Mouse (Mus musculus): Measurements from ENCODE around the gene Upk2.

Upk2 gene

GRCm38 (mm10) chr9:44488855-44489381, 34.1 kb upstream of the Upk2 start:
- DNase-seq (ENCODE audit: inconsistent age in 2 of 2, low spot score in 1 of 2) = peak; percentile 82 to 90

- DNase-seq (ENCODE audit: inconsistent age in 2 of 2, low spot score in 1 of 2) = peak; percentile 53 to 88
These were observed 33.6 kb upstream of the Upk2 start for GRCm38 (mm10) chr9:44488416-44488815.

- DNase-seq (ENCODE audit: inconsistent age in 2 of 2, low spot score in 1 of 2) = peak; percentile 95 to 96
These were observed 32.7 kb upstream of the Upk2 start for GRCm38 (mm10) chr9:44487441-44487840.

- peak; percentile 75 to 88 for DNase-seq (ENCODE audit: inconsistent age in 2 of 2, low spot score in 1 of 2)
These were observed 32.1 kb upstream of the Upk2 start for GRCm38 (mm10) chr9:44486741-44487421.

GRCm38 (mm10) chr9:44486335-44486734, 31.6 kb upstream of the Upk2 start:
- DNase-seq (ENCODE audit: inconsistent age in 2 of 2, low spot score in 1 of 2) = peak; percentile 81 to 91

GRCm38 (mm10) chr9:44485516-44486161, 30.9 kb upstream of the Upk2 start:
- DNase-seq (ENCODE audit: inconsistent age in 2 of 2, low spot score in 1 of 2) = peak; percentile 59 to 82

GRCm38 (mm10) chr9:44485105-44485515, 30.3 kb upstream of the Upk2 start:
- peak in 1 of 2 experiments; percentile 63 for DNase-seq (ENCODE audit: inconsistent age in 2 of 2, low spot score in 1 of 2)

- peak; percentile 31 to 71 for DNase-seq (ENCODE audit: inconsistent age in 2 of 2, low spot score in 1 of 2)
These were observed 29.7 kb upstream of the Upk2 start for GRCm38 (mm10) chr9:44484311-44485104.

- DNase-seq (ENCODE audit: inconsistent age in 2 of 2, low spot score in 1 of 2) = peak; percentile 83 to 92
These were observed 28.8 kb upstream of the Upk2 start for GRCm38 (mm10) chr9:44483510-44484044.

- DNase-seq (ENCODE audit: inconsistent age in 2 of 2, low spot score in 1 of 2) = peak in 1 of 2 experiments; percentile 62
These were observed 28.3 kb upstream of the Upk2 start for GRCm38 (mm10) chr9:44483041-44483509.

- DNase-seq (ENCODE audit: inconsistent age in 2 of 2, low spot score in 1 of 2) = peak; percentile 94 to 98
These were observed 27.8 kb upstream of the Upk2 start, which contains the start of gene Bcl9l for GRCm38 (mm10) chr9:44482552-44482951. Gene Bcl9l (plus strand): TSS chr9:44482825.

GRCm38 (mm10) chr9:44482112-44482511, 27.3 kb upstream of the Upk2 start:
- no peak for DNase-seq (ENCODE audit: inconsistent age in 2 of 2, low spot score in 1 of 2)

- DNase-seq (ENCODE audit: inconsistent age in 2 of 2, low spot score in 1 of 2) = peak; percentile 92 to 96
These were observed 25.1 kb upstream of the Upk2 start for GRCm38 (mm10) chr9:44479628-44480428.

GRCm38 (mm10) chr9:44478959-44479605, 24.3 kb upstream of the Upk2 start:
- peak; percentile 88 to 94 for DNase-seq (ENCODE audit: inconsistent age in 2 of 2, low spot score in 1 of 2)

GRCm38 (mm10) chr9:44478229-44478921, 23.6 kb upstream of the Upk2 start:
- peak; percentile 62 to 83 for DNase-seq (ENCODE audit: inconsistent age in 2 of 2, low spot score in 1 of 2)

GRCm38 (mm10) chr9:44477339-44478228, 22.8 kb upstream of the Upk2 start:
- peak; percentile 39 to 89 for DNase-seq (ENCODE audit: inconsistent age in 2 of 2, low spot score in 1 of 2)

GRCm38 (mm10) chr9:44475936-44476335, 21.2 kb upstream of the Upk2 start:
- no peak for DNase-seq (ENCODE audit: inconsistent age in 2 of 2, low spot score in 1 of 2)

GRCm38 (mm10) chr9:44474327-44474726, 19.6 kb upstream of the Upk2 start:
- peak in 1 of 2 experiments; percentile 46 for DNase-seq (ENCODE audit: inconsistent age in 2 of 2, low spot score in 1 of 2)

Measured in adrenal gland, adult (tissue).